Mouse (Mus musculus) E14TG2a.4 (cell line): ENCODE measurements around the gene Peli2.

Experiments
- CTCF ChIP-seq: conservative IDR thresholded peaks from 2 replicates; pipeline ENCODE4 v1.5.1; 2014; ENCODE audit warnings: low read length
- NANOG ChIP-seq: IDR thresholded peaks from 2 replicates; pipeline ENCODE4 v1.6.1; 2014; ENCODE audit warnings: borderline replicate concordance, low read length, mixed read lengths
- POU5F1 ChIP-seq: IDR thresholded peaks from 2 replicates; pipeline ENCODE4 v1.6.1; 2014; ENCODE audit warnings: low read length, borderline replicate concordance

DNA sequence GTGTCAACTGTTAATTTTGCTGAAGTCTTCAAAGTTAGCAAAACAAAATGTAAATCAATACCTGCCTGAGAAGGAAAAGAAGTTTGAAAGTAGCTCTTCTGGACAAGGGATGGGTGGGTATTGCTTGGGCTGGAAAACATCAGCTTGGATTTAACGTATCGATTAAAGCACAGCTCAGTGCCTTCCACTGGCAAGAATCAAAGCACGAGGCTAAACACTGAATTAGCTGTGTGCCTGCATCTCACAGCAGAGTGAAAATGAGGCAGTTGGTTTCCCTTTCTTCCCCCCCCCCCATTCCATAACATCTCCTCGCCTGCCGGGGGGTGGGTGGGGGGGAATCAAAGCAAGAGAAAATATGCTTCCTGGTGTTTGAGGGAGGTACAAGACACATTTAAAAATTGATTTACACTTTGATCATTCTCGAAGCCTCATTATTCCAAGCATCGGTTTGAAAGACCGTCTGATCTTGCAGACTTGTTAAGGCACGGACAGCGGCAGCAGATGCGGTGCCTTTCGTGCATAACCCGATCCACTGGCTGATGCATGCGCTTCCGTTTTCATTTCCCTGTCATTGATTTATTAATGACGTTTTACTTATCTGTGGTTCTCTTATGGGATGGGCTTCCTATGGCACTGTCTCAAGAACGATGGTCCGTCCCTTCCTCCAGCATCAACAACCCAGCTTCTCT lies 203.3 kb downstream of the Peli2 start:
- no peak for TF ChIP-seq CTCF
- no peak for TF ChIP-seq NANOG
- TF ChIP-seq POU5F1, result no peak
